Mouse (Mus musculus) intestine, embryonic 16.5 days (tissue): ENCODE measurements around the gene Elob. TPM values are rescaled to one million over a fixed set of nuclear protein-coding genes. Genes with fewer than 3 reads are reported as not detected.

Source experiments
- ATAC-seq: fragments of 200-750 bp; cut with Nextera tagmentation; 2 replicates; pipeline ENCODE4 v1.8.0; 2017; ENCODE audit warnings: moderate TSS enrichment, moderate library complexity
- H3K27ac ChIP-seq: fragments of 300-500 bp; sonication (generic); 2 replicates; pipeline ENCODE4 v1.5.1; 2014; ENCODE audit warnings: mild to moderate bottlenecking, low read length
- H3K27me3 ChIP-seq: fragments of 300-500 bp; sonication (generic); replicated peaks from 2 replicates; pipeline ENCODE4 v1.6.1; 2014; ENCODE audit warnings: low read length, control low read depth, mixed read lengths; ENCODE audit not compliant: control insufficient read depth, insufficient read depth
- H3K36me3 ChIP-seq: fragments of 300-500 bp; sonication (generic); 2 replicates; pipeline ENCODE4 v1.6.1; 2014; ENCODE audit warnings: low read length, control low read depth; ENCODE audit not compliant: control insufficient read depth, insufficient read depth
- H3K4me1 ChIP-seq: fragments of 300-500 bp; sonication (generic); 2 replicates; pipeline ENCODE4 v1.6.1; 2014; ENCODE audit warnings: low read length, control low read depth, mixed read lengths; ENCODE audit not compliant: control insufficient read depth, insufficient read depth
- H3K4me2 ChIP-seq: fragments of 300-500 bp; sonication (generic); 2 replicates; pipeline ENCODE4 v1.6.1; 2014; ENCODE audit warnings: low read depth, low read length, control low read depth
- H3K4me3 ChIP-seq: fragments of 300-500 bp; sonication (generic); 2 replicates; pipeline ENCODE4 v1.5.1; 2014; ENCODE audit warnings: mild to moderate bottlenecking, low read length
- H3K9ac ChIP-seq: fragments of 300-500 bp; sonication (generic); 2 replicates; pipeline ENCODE4 v1.6.1; 2014; ENCODE audit warnings: low read depth, low read length
- H3K9me3 ChIP-seq: fragments of 300-500 bp; sonication (generic); 2 replicates; pipeline ENCODE4 v1.6.1; 2016; ENCODE audit warnings: low read length, control low read depth; ENCODE audit not compliant: control insufficient read depth
- WGBS: fragments of 180-500 bp; shearing (Covaris S2); extraction: QIAGEN DNeasy Blood & Tissue Kit; methylation state at CpG from one replicate; pipeline ENCODE4 v1.1.7; 2014; 5-methylcytosine and 5-hydroxymethylcytosine counted together
- polyA plus RNA-seq: library from polyadenylated mRNA; unstranded; fragments of >200 nt; fragmentation: Nextera tagmentation; extraction: Ambion mirVana; gene quantifications from 2 replicates; pipeline ENCODE4 v1.2.1, GENCODE M21; 2015

The Elob gene
- 836 and 930 TPM in 2 replicates for polyA plus RNA-seq

DNA sequence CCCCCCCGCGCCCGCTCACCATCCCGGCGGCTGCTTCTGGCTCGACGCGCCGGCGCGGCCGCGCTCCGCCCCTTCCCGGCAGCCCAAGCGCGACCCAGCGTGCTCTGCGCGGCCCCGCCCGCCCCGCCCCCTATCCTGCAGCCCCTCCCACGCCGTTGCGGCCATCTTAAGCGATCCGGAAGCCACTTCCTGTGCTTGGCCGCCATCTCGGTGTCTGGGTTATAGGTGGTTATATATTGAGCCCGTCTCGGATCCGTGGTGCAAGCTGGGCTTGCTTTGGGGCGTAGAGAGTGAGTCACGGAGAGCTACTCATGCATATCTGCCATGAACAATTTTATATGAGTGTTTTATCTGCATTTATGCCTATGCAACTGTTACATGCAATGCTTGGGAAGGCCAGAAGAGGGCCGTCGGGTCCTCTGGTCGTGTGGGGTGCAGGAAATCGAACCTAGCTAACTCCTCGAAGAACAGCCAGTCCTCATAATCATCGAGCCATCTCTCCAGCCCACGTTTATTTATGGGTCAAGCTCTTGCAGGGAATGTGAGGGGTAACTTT lies at the start of gene Elob:
Gene Elob (minus strand): TSS at position 73 of the 556 bp plus-strand sequence.
- H3K36me3 ChIP-seq: no peaks in the 10 kb centered on the region
- peaks cover 8% of the 10 kb centered on the region; the same call in 1 of the 2 replicates for H3K4me1 ChIP-seq
- no peaks in the 10 kb centered on the region; the same call in 1 of the 2 replicates for H3K27me3 ChIP-seq
- peak within 1 kb of the TSS; percentile 83 for H3K4me2 ChIP-seq
- ATAC-seq: peak; percentile 95
- H3K9me3 ChIP-seq: no peaks in the 10 kb centered on the region
- peak within 1 kb of the TSS; percentile 89 for H3K9ac ChIP-seq
- H3K27ac ChIP-seq: peak within 1 kb of the TSS; percentile 94
- peak within 1 kb of the TSS; percentile 84 for H3K4me3 ChIP-seq
- WGBS: 2% methylated on average over 24 of the region's 42 CpGs

DNA sequence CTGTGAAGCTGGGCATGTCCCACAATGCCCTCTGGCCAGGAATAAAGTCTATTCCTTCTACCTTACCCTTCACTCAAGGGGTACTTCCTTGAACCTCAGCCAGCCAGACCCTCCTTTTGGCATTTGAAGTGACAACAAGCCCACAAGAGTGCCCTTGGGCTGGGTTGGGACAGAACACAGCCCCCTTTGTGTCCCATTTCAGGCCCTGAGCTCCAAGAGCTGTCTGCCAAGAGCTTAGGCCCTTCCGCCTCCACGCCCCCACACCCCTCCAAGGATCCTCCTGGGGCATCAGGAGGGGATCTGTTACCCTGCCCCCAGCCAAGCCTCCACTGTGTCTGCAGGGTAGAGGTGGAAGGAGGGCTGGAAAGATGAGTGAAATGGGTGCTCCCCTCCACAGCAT lies 48.2 kb upstream of the Elob start:
- H3K9ac ChIP-seq: no peak overlapping the region
- ATAC-seq: no peak
- no peaks in the 10 kb centered on the region for H3K36me3 ChIP-seq
- H3K4me2 ChIP-seq: no peak overlapping the region
- H3K27me3 ChIP-seq: no peaks in the 10 kb centered on the region
- 72% methylated on average over 2 of the region's 2 CpGs for WGBS
- H3K4me1 ChIP-seq: peaks cover 3% of the 10 kb centered on the region; the same call in 1 of the 2 replicates
- no peak overlapping the region for H3K27ac ChIP-seq
- no peak overlapping the region for H3K4me3 ChIP-seq
- H3K9me3 ChIP-seq: no peaks in the 10 kb centered on the region

DNA sequence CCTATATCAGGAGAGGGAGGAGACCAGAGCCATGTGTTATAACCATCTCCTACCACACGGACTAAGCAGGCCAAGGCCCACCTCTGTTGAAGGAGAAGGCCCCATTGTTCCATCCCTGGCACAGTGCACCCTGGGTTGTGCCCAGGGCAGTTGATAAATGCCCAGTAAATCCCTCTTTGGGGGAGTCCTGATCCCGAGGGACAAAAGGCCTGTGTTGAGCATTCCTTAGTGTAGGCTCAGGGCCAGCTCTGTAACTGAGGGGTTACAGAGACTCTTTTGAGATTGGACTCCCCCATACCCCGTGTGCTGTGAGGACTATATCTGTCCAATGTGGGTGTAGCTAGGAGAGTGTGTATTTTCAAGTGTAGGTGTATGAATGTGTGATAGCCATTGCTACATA lies 47.8 kb upstream of the Elob start:
- H3K4me2 ChIP-seq: no peak overlapping the region
- no peak overlapping the region for H3K9ac ChIP-seq
- WGBS: 63% methylated on average over 3 of the region's 3 CpGs
- H3K4me3 ChIP-seq: no peak overlapping the region
- peaks cover 3% of the 10 kb centered on the region; the same call in 1 of the 2 replicates for H3K4me1 ChIP-seq
- H3K36me3 ChIP-seq: no peaks in the 10 kb centered on the region
- peak; percentile 37; the same call in 1 of the 2 replicates for ATAC-seq
- no peaks in the 10 kb centered on the region for H3K27me3 ChIP-seq
- no peaks in the 10 kb centered on the region for H3K9me3 ChIP-seq
- H3K27ac ChIP-seq: no peak overlapping the region

DNA sequence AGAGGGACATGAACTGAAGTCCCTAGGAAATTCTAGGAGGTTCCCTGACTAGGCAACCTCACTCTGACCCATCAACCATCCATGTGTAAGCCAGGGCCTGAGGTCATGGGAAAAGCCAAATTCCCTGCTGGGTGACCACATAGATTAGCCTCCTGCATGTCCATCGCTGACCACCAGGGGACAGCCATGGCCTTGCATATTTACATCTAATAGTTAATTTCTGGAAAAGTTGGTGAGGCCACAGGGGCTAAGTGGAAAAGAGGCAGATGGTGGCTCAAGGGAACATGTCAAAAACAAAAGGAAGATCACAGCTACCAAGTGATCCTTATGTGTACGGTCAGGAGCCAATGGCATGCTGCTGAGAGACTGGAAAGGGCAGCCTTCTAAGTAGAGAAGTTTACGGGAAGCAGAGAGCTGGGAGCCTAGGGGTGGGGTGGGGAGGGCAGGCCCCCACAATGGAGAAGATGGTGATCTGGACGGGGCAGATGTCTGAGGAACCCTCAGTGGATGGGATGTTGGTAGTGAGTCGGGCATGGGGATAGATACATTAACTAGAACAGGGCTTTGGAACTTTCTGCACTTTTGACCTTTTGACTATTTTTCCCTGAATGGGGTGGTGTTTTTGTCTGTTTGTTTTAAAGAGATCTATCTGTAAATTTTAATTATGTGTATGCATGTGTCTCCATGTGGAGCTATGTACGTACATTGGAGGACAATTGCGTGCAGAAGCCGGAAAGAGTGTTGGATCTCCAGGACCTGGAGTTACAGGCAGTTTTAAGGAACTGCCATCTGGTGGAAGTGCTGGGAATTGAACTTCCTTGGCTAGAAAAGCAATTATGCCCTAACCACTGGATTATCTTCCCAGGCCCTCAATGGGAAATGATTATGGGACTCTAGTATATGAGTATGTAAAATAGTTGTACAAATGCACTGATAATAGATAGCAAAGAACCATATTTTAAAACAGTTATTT lies 45.2 kb upstream of the Elob start:
- WGBS: 41% methylated on average over 8 of the region's 8 CpGs
- ATAC-seq: peak; percentile 31
- Histone ChIP-seq H3K36me3 (no peaks in the 10 kb centered on the region), H3K9ac (0 out of 2 replicates have a peak overlapping the region, but pooled peaks have one; percentile 9), H3K4me2 (no peak overlapping the region), H3K9me3 (no peaks in the 10 kb centered on the region), H3K4me1 (peaks cover 3% of the 10 kb centered on the region; the same call in 1 of the 2 replicates), H3K27ac (no peak overlapping the region), H3K27me3 (no peaks in the 10 kb centered on the region), H3K4me3 (no peak overlapping the region)

DNA sequence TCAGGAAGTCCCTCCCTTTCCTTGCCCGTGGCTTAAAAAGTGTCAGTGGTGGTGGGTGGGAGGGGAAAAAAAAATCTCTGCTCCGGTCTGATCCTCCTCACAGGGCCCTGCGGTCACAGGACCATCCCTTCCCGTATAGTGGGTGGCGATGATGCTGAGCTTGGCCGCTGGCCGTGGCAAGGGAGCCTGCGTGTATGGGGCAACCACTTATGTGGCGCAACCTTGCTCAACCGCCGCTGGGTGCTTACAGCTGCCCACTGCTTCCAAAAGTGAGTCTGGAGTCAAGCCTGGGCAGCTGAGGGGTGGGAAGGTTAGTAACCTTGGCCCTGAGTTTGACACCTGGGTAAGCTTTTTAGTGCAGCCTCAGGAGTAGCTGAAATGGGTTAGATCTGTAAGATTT lies 39.6 kb upstream of the Elob start:
- Histone ChIP-seq H3K27ac (no peak overlapping the region), H3K4me1 (no peaks in the 10 kb centered on the region), H3K4me3 (no peak overlapping the region), H3K27me3 (no peaks in the 10 kb centered on the region), H3K36me3 (no peaks in the 10 kb centered on the region), H3K9ac (no peak overlapping the region), H3K9me3 (no peaks in the 10 kb centered on the region; the same call in 1 of the 2 replicates), H3K4me2 (no peak overlapping the region)
- ATAC-seq: no peak
- 92% methylated on average over 11 of the region's 11 CpGs for WGBS

DNA sequence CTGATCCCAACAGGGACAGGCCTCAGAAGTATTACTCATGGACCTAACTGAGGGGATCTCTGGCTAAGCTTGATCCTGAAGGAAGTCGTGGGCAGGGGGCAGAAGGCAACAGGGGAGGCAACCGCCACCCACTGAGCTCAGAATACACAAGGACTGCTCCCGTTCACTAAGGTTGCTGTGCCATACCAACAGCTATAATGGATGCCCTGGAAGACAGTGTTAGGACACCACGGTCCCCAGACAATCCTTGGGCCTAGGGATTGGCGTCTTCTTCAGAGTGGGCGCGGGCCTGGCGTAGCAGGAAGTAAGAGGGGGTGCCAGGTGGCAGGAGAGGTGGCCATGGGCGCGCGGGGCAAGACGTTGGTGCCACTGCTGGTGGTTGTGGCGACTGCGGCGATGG lies 38.8 kb upstream of the Elob start, which contains the start of gene Prss21:
Gene Prss21 (plus strand): TSS at position 301 of the 400 bp plus-strand sequence.
- ATAC-seq: no peak
- 89% methylated on average over 15 of the region's 15 CpGs for WGBS
- H3K4me2 ChIP-seq: no peak within 1 kb of the TSS
- H3K4me1 ChIP-seq: no peaks in the 10 kb centered on the region
- no peaks in the 10 kb centered on the region; the same call in 1 of the 2 replicates for H3K9me3 ChIP-seq
- H3K27ac ChIP-seq: no peak within 1 kb of the TSS
- H3K36me3 ChIP-seq: no peaks in the 10 kb centered on the region
- H3K9ac ChIP-seq: no peak within 1 kb of the TSS
- H3K4me3 ChIP-seq: no peak within 1 kb of the TSS
- H3K27me3 ChIP-seq: no peaks in the 10 kb centered on the region

DNA sequence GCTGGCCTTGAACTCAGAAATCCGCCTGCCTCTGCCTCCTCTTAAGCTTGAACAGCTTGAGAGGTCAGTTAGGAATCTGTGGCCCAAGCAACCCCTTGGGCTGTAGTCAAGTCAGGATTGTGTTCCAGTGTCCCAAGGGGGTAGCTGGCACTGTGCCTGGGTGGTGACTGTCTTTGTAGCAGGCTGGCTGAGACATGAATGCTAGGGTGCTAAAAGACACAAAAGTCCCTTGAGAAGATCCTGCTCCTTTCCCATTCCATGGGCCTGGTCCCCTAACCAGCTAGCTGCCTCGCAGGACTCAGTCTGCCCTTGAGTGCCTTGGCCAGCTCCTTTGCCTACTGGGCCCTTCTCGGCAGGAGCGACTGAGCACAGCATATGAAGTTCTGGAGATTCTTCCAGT lies 34.0 kb upstream of the Elob start:
- WGBS: 89% methylated on average over 4 of the region's 4 CpGs
- Histone ChIP-seq H3K4me3 (no peak overlapping the region), H3K9me3 (no peaks in the 10 kb centered on the region; the same call in 1 of the 2 replicates)

DNA sequence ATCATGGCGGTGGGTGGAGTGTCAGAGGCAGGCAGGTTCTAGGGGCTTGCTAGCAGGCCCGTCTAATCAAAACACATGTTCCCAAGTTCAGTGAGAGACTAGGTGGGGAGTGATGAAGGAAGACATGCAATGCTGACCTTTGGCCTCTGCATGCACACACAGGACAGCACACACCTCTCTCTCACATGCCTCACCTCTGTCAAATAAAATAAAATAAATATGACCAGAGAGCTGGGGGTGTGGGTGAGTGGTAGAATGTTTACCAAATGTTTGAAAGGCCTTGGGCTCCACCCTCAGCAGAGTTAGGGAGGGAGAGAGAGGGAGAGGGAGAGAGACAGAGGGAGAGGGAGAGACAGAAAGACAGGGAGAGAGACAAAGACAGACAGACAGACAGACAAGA lies 29.0 kb upstream of the Elob start:
- Histone ChIP-seq H3K27me3 (no peaks in the 10 kb centered on the region), H3K36me3 (no peaks in the 10 kb centered on the region), H3K27ac (no peak overlapping the region), H3K9ac (no peak overlapping the region), H3K4me2 (no peak overlapping the region), H3K9me3 (no peaks in the 10 kb centered on the region), H3K4me3 (no peak overlapping the region), H3K4me1 (0 out of 2 replicates have a peak, but pooled peaks cover 2% of the 10 kb centered on the region)
- WGBS: 49% methylated on average over 2 of the region's 2 CpGs
- peak; percentile 63; the same call in 1 of the 2 replicates for ATAC-seq

More for the DNA sequence above, 34.0 kb upstream of the Elob start:
- no peaks in the 10 kb centered on the region for H3K4me1 ChIP-seq
- H3K4me2 ChIP-seq: no peak overlapping the region
- no peak overlapping the region for H3K9ac ChIP-seq
- no peak overlapping the region for H3K27ac ChIP-seq
- ATAC-seq: no peak
- no peaks in the 10 kb centered on the region for H3K36me3 ChIP-seq
- no peaks in the 10 kb centered on the region for H3K27me3 ChIP-seq

DNA sequence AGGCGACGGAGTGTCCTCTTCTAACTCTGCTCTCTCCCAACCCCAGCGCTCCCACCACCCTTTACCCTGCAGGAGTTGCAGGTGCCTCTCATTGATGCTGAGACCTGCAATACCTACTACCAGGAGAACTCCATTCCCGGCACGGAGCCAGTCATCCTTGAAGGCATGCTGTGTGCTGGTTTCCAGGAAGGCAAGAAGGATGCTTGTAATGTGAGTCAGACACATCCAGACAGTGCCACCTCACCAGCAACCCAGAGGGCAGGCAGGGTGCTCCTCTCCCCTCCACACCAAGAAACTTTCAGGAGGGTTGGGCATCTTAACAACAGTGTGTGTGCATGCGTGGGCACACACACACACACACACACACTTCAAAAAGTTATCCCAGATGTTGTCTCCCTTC lies 28.3 kb upstream of the Elob start:
- WGBS: 88% methylated on average over 6 of the region's 6 CpGs
- Histone ChIP-seq H3K27ac (no peak overlapping the region), H3K27me3 (no peaks in the 10 kb centered on the region), H3K4me1 (0 out of 2 replicates have a peak, but pooled peaks cover 2% of the 10 kb centered on the region), H3K9ac (no peak overlapping the region), H3K4me2 (no peak overlapping the region), H3K9me3 (no peaks in the 10 kb centered on the region), H3K4me3 (no peak overlapping the region), H3K36me3 (no peaks in the 10 kb centered on the region)
- no peak for ATAC-seq
